Mouse (Mus musculus) heart, adult 18-20 months (tissue): Measurements from ENCODE around the gene Cnr1. TPM values are rescaled to one million over a fixed set of nuclear protein-coding genes. Genes with fewer than 3 reads are reported as not detected.

ENCODE experiments used
- DNase-seq, 2 experiments: peaks; one replicate each; pipeline ENCODE4 v3.0.0; 2021 to 2022; ENCODE audit warnings: mixed read lengths in 1 of 2
- long read RNA-seq, 2 experiments: library from polyadenylated mRNA; stranded (forward); transcript quantifications; one replicate each; pipeline ENCODE4 v2.0.0; 2021
- total RNA-seq, 2 experiments: library from RNA; stranded (reverse); gene quantifications; 2 replicates each; pipeline ENCODE4 v1.2.3; 2021

Cnr1 gene
- total RNA-seq: under 1 TPM; 0.10 to 0.22 TPM
- long read RNA-seq, experiment 1: 0 reads
- long read RNA-seq, experiment 2: 0 reads

DNA sequence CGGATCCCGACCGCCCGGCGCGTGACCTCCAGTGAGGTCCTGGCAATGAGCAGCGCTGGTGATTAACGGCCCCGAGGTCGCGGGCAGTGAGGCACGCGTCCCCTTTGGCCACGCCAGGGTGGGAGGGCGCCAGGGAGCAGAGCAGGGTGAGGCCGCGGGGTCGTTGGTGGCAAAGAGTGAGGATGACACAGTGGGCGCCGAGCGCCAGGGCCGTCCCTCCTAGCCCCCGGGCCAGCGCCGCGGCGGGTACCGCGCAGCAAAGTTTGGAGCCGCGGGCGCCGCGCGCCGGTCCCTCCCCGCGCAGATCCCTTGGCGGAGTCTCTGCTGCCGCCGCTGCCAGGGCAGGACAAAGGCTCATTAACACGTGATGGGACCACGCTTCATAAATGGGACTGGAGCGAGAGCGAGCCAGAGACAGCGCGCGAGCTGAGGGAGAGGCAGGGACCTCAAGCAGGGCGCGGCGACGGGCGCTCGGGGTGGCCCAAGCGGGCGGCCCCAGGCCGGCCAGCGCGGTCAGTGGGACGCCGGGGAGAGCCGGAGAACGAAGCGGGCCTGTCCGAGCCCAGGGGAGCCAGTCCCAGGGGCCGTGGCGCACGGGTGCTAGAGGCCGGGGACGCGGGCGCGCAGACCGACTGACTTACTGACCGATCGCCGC, at the start of gene Cnr1:
Gene Cnr1, plus strand, starts transcription at position 360 of the 655 bp plus-strand sequence.
- peak; percentile 50 to 51 for DNase-seq

- no peak for DNase-seq
These were observed 44.4 kb upstream of the Cnr1 start for GRCm38 (mm10) chr4:33879944-33880343.

- DNase-seq: no peak
These were observed 38.4 kb upstream of the Cnr1 start for GRCm38 (mm10) chr4:33886026-33886425.

GRCm38 (mm10) chr4:33889976-33890375, 34.4 kb upstream of the Cnr1 start:
- no peak for DNase-seq

- no peak for DNase-seq
These were observed 32.1 kb upstream of the Cnr1 start for GRCm38 (mm10) chr4:33892178-33892869.

GRCm38 (mm10) chr4:33893841-33894240, 30.6 kb upstream of the Cnr1 start:
- DNase-seq: no peak

DNA sequence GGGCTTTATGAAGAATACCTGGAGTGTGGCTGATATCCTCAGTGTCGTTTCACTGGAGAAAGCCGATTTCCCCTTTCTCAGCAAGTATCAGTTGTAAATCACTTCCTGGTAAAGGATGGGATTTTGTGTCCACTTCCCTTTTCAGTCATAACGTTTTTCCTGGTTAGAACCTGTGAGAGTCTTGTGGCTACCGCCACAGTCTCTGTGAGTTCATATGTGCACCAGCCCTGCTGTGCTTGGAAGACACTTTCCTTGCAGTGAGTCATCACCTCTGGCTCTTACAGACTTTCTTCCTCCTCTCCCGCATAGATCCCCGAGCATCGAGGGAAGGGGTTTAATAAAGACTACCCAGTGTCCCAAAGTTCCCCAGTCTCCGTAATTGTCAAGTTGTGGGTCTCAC, 29.3 kb upstream of the Cnr1 start:
- no peak for DNase-seq

GRCm38 (mm10) chr4:33895491-33895890, 28.9 kb upstream of the Cnr1 start:
- DNase-seq: no peak

- DNase-seq: no peak
These were observed 22.7 kb upstream of the Cnr1 start for GRCm38 (mm10) chr4:33901659-33902058.

- no peak for DNase-seq
These were observed 20.5 kb upstream of the Cnr1 start for GRCm38 (mm10) chr4:33903812-33904340.

DNA sequence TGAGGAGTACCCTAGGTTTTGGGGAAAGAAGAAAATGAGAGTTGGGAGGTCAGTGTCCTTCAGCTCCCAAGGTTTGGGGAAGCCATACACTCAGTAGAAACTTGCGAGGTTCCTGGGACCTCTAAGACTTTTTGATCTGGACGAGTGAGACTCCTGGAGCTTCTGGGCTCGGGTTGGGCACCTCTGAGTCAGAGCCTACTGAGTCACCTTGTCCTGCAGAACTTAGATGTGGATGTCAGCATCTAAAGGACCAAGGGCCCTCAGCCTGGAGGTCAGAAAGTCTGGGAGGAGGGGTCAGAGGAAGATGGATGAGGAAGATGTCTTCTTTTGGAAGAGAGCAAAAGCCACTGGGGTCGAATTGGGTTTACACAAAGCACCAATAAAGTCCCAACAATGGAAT, 19.6 kb upstream of the Cnr1 start:
- no peak for DNase-seq

GRCm38 (mm10) chr4:33908786-33909185, 15.6 kb upstream of the Cnr1 start:
- no peak for DNase-seq

GRCm38 (mm10) chr4:33915730-33916129, 8.7 kb upstream of the Cnr1 start:
- no peak for DNase-seq

DNA sequence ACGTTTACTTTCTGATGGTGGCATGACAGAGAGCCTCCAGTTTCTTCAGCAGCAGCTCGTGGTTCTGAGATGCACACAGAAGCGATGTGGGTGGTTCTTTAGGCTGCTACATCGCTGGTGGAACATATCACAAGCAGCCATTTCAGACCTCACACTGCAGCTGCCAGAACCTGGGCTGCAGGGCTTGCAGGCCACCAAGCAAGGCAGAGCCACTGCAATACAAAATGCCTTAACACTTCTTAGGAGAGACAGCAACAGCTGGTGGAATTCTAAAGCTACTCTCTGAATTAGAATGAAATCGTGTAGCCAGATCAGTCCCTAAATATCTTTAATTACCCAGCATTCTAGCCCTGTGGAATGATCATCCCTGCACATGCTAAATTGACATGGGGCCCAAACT, 3.6 kb upstream of the Cnr1 start:
- DNase-seq: no peak

- DNase-seq: peak in 1 of 2 experiments; percentile 2
These were observed 1.1 kb upstream of the Cnr1 start for GRCm38 (mm10) chr4:33923151-33923760.

- DNase-seq: no peak
These were observed 596 bp upstream of the Cnr1 start for GRCm38 (mm10) chr4:33923761-33924233.

DNA sequence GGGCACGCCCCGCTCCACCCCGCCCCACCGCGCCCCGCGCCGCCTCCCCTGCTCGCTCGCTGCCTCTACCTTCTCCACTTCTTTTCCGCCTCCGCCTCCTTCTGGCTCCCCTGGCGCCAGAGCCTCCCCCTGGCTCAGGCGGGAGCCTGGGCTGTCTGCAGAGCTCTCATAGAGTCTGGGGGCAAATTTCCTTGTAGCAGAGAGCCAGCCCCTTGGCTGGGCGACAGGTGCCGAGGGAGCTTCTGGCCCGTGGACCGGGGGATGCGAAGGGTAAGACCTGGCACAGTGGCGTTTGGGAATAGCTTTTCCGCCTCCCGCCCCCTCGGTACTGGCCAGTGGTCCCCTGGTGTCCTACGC, 474 bp downstream of the Cnr1 start:
- no peak for DNase-seq

DNA sequence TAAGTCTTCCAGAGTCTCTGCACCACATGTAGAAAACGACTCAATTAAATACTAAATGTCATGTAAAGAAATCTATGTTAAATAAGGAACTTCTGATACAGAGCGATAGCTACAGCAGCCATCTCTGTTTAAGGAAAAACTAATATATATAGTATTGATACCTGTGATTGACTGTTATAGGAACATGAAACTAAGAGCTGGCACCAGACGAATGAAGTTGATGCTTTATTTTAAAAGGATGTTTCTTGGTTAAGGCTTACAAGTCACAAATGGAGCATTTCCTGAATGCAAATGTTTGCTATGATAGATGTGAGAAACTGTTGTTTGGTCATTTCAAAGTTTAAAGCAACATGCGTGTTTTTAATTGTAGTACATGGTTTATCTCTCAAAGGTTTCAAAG, 1.1 kb downstream of the Cnr1 start:
- DNase-seq: no peak

DNA sequence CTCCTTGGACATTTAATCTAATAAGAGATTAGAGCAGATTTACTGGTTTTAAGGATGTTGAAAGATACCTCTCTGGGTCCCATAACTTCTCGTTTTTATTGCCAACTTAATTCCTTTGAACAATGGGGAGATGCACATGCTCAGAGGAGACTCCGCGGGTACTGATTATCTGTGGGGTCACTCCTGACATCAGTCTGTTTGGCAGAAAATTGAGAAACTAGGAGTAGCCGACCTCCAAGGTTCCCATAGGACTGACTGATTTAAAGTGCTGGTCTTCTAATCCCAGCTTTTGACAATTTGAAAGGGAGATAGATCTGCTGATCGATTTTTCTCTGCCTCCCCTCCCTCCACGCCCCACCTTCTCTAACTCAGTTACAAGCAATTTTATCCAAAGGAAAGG, 1.6 kb downstream of the Cnr1 start:
- no peak for DNase-seq

GRCm38 (mm10) chr4:33926730-33927263, 2.4 kb downstream of the Cnr1 start:
- no peak for DNase-seq

DNA sequence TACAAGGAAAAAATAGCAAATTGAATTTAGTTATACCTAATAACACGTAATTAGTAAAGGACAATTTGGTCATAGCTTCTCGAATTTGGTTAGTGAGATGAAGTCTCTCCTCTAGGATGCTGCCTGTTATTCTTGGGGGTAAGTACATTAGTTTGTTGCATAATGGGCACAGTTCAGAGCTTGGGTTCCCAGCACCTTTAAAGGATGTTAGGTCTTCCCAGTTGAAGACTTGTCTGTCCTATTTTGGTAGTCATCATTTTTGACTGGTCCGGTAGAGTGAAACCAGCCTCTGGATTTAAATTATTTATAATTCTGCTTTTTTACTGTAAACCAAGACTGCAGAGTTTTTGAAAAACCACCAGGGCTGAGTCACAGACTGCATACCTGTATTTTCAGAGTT, 3.3 kb downstream of the Cnr1 start:
- DNase-seq: no peak

- no peak for DNase-seq
These were observed 4.1 kb downstream of the Cnr1 start for GRCm38 (mm10) chr4:33928450-33928849.

DNA sequence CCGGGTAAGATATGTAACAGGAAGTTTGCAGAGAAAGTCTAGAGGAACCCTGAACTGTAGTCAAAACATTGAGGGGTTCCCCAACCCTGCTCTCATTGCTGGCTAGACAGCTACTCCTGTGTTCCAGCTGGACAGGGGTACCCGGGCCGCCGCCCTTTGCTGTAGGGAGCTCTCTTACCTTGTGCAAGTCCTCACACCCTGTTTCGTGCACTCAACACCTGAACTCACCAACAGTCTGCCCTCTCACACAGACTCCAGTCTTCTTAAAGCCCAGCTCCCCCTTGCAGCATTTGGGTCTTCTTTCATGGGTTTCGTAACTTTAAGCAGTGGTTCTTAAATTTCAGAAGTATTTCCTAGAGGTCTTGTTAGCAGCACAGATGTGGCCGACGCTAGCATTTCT, 7.0 kb downstream of the Cnr1 start:
- DNase-seq: no peak
